Mouse (Mus musculus) layer of hippocampus, adult 9-11 months (tissue): Measurements from ENCODE around the gene Wee1.
"Not testable (repeated sequence)": the region's sequence is repeated elsewhere in the genome, so short reads cannot be mapped to it uniquely, and the experiment has no call there.

Experiments used
- DNase-seq: peaks from one replicate; pipeline ENCODE4 v3.0.0; 2022

The Wee1 gene

DNA sequence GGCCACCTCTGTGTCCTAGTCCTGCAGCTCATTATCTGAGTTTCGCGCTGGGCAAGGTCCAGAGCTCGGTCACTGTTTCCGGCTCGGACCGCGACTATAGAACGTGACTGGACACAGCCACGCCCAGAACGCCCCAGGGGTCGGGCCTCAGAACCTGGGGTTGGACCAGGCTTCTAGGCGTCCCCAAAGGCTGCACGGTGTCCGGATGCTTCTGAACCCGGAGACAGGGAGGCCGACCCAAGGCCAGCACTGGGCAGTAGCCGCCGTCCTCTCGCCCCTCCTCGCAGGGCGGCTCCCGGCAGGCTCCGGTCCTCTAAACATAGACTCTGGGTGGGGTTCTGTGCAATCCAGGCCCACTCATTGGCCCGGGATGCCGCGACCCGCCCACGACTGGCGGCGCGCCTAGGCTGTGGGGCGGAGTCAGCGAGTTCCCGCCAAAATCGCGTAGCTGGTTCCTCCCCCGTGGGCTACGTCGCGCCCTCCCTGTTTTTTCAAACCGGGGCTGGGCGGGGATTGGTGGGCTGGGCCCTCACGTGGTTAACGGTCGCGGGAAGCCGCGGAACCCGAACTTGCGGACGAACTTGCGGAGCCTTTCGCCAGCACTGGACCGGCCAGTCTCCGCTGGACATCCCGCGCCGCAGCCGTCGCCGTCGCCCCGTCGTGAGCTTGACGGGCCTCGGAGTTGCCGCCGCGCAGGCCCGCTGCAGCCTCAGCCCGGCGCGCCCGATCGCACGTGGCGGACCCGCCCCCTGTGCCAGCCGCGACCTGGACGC lies at the start of gene Wee1:
Gene Wee1, plus strand, starts transcription at position 531 of the 773 bp plus-strand sequence.
- peak; percentile 98 for DNase-seq

DNA sequence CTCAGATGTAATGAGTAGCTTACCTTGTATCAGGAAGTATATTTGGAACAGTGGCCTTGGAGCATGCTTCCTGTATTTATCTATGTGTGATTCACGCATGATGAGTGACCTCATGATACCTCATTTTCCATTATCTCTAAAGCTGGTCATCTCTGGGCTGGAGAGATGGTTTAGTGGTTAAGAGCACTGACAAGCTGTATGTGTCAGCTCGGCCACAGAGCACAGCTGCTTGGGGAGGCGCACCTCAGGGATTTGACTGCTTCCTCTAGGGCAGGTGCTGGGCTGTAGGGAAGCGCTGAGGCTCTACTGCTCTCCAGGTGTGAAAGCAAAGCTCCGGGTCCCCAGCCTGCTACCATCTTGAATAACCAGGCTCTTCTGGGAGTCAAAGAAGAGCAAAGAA lies 43.7 kb upstream of the Wee1 start:
- no peak for DNase-seq

DNA sequence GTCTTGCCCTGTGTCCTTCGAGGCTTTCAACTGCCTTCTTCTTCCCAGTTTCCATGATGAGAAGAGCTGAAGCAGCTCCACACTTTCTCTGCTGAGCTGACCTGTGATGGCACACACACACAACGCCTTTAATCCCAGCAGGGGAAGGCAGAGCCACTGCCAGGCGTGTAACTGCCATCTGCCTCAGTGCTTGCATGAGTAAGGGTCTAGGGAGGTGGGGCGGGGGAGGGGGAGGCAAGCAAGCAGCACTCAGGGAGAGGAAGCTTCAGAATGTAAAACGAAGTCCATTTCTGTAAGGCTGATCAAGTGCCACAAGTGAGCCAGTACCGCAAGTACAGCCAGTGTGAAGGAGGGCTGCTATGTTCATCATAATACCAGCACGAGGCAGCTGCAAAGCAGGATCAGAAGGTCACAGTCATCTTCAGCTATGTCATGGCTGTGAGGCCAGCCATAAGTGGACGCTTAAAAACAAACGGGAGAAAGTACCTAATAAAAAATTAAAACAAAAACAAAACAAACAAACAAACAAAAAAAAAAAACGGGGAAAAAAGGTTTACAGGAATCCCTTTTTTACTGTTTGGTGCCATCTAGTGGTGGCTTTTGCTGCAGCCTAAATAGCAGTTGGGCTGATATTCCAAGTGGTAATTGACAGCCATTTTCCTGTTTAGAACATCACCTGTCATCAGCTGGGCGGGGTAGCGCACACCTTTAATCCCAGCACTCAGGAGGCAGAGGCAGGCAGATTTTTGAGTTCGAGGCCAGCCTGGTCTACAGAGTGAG lies 38.3 kb upstream of the Wee1 start:
- DNase-seq: peak; percentile 20

DNA sequence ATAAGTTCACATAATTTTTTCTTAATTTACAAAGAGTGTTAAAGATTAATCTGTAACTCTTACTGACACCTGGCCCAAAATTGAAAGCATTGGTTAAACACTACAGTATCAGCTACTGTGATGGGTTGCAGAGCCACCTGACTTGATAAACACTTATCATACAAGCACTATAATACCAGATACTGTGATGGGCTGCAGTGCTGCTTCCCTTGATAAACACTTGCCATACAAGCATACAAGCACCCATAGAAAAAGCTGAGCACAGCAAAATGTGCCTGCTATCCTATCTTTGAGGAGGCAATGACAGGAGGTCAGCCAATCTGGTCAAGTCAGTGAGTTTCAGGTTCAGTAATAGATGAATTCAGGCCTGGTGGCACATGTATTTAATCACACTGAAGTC lies 36.6 kb upstream of the Wee1 start:
- no peak for DNase-seq

DNA sequence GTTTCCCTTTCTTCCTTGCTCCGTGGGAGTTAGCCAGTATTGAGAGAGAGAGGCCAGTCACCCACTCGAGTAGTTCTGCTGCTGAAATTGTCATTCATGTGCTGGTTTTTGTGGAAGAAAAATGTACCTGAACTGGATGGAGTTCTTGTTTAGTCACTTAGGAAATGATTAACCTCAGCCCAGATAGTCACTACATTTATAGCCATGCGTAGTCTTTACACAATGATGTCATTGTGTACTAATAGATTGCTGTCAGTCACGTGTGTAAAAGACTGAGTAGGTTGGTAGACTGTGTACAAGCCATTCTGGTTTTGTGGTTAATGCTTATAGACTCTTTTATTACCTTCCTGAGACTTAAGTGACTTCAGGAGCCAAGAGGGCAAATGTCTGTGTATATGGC lies 33.9 kb upstream of the Wee1 start:
- DNase-seq: no peak

DNA sequence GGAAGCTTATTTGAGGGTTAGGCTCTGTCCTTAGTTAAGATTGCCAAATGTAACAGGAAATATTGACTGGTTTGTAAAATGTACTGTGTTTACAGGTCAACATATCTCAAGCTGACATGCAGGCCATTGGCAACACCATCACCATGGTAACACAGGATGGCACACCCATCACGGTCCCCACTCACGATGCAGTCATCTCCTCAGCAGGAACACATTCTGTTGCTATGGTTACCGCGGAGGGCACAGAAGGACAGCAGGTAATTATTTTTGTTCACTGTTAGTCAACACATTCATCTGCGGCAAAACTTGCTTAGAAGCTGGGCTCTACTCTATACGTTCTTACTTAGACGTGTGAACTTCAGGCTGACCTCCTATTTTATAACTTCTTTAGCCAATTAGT lies 30.2 kb upstream of the Wee1 start:
- peak; percentile 46 for DNase-seq

DNA sequence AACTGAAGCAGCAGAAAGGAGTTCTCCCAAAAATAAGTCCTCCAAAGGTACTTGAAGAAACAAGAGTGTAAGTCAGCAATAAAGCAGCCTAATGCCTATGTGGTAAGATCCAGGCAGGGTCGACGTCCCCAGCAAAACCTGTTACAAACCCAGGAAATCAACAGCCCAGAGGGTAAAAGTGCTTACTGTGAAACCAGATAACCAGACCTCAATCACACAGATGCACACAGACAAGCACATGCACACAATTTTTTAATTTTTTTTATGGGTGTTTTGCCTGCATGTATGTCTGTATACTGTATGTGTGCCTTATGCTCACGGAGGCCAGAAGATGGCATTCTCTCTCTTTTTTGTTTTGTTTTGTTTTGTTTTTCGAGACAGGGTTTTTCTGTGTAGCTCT lies 25.5 kb upstream of the Wee1 start:
- DNase-seq: no peak

DNA sequence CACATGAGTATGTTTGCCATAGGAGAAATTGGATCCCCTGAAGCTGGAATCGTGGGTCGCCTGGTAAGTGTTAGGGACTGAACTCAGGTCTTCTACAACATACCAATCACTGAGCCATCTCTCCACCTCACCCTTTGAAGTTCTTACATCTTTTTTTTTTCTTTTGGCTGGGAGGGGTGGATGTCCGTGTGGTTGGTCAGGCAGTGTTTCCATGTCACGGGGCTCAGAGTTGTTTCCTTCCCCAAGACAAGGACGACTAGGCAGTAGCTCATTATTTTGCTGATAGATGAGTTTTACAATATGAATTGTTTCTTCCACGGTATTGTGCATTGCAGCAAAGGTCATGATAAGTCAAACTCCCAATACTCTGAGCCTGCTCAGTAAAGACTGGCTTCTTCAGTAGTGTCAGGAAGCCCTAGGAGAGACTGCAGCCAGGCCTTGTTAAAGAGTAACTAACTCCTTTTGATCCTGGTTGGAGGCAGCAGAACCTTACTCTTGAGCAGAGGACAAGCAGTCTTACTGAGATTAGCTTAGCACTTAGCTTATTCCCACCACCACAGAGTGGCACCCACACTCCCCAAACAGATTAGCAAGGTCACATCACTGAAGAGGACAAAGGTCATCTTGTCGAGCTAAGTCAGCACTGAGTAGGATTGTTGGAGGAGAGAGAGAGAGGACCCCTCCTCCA lies 24.6 kb upstream of the Wee1 start:
- no peak for DNase-seq

DNA sequence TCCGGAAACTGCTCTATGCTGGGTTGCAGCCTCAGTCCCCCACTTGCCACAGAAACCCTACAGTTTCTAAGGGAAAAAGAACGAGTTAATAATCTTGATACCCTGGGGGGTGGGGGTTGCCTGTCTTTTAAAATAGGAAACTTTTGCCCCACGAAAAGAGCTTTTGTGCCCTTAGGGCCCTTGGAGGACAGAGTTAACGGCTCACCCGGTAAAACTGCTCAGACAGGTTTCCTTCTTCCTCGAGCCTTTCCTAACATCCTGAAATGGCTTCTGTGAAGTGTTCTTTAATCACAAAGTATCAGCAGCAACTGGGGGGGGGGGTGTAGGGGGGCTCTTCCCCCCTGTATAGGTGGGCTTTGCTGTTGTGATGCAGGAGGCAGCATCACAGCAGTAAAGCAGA lies 21.0 kb upstream of the Wee1 start:
- DNase-seq: no peak

DNA sequence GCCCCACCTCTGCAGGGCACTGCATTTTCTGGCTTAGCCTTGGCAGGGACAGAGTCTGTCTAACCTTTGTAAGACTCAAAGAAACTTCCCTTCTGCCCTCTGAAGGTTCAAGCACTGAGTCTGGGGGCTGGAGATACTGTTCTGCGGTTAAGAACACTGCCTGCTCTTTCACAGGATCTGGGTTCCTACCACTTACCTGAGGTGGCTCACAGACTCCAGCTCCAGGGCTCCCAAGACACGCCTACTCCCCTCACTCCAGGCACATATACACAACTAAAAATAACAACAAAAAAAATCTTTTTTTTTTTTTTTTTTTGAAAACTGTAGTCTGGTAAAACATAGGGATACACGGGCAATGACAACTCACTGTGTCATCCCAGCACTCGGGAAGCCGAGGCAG lies 20.6 kb upstream of the Wee1 start:
- DNase-seq: no peak

DNA sequence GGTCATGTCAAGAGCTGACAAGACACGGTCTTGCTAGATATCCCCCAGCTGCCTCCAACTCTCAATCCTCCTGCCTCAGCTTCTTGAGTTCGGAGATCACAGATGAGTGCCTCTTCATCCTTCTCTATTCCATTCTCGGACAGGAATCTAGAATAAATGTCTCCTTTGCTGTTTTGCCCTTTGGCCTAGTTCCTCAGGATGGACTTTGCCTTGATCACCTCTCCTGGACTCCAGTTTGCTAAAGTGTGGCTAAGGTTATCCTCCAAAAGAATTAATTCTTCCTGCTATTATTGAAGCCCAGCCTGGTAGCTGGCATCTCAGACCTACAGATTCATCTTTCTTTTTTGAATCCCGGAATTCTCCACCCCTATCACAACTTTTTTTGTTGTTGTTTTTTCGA lies 16.8 kb upstream of the Wee1 start:
- DNase-seq: no peak

DNA sequence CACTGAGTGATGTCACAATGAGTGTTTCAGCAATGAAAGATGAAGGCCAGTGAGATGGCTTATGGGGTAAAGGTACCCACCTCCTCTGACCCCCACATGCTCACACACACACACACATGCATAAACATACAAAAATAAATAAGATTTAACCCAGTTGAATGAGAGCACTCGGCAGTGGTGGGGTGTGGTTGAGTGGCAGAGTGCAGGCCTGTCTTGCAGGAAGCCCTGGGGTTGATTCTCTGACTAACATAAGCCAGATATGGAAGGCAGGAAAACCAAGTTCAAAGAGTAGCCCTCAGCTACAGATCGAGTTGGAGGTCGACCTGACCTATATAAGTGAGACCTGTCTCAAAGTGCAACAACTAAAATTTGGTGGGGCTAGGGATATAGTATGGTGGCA lies 15.2 kb upstream of the Wee1 start:
- no peak for DNase-seq

DNA sequence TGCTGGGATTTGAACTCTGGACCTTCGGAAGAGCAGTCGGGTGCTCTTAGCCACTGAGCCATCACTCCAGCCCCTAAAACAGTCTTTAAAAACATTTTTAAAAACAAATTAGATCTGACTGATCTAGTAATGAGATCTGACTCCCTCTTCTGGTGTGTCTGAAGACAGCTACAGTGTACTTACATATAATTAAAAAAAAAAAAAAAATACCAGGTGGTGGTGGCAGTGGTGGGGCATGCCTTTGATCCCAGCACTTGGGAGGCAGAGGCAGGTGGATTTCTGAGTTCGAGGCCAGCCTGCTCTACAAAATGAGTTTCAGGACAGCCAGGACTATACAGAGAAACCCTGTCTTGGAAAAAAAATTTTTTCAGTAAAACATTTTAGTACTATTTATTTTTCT lies 13.3 kb upstream of the Wee1 start:
- not testable (repeated sequence) for DNase-seq

DNA sequence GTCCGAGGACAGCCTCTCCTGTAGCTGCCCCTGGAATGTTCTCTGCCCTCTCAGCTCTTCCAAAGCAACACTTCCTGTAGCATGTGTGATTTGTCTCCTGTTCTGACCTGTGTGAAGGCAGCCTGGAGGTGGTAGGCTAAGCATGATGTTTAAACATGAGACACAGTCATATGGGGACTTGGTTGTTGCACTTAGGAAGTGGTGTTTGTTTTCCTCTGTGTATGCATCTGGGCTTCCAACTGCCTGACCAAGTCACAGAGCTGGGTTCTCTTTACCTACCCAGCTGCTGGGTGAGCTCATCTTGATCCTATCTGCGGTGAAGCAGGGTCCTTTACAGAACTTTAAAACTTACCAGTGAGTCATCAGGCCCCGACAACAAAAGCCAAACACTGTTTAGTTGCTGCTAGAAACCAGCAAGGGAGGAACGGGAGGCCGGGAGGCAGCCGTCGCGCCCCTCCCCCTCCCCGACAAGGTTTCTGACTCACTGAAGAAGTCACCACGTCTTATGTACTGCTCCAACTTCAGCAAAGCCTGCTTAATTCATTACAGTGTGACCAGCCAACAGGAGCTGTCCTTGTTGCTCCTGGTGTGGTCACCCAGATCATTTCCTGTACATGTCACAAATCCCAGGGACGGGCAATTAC lies 12.8 kb upstream of the Wee1 start:
- DNase-seq: no peak

DNA sequence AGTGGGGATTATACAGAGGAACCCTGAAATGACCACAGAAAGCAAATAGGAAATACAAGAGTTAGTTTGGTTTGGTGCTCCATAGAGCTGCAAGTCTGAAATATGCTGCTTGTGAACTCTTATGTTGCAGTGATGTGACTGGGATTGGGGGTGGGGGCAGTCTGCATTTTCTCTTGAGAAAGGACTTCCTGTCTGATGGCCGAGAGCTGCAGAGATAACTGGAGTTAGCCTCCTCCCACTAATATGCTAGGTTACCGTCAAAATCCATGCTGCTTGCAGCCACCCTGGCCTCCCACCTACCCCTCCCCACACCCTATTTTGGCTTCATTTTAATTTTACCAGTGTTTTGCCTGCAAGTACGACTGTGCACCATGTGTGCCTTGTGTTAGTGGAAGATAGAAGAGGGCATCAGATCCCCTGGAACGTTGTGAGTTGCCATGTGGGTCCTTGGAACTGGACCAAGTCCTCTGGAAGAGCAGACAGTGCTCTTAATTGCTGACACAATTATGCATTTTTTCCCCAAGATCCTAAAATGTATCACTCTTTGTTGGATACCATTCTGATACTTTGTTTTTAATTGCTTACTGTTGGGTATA lies 11.7 kb upstream of the Wee1 start:
- peak; percentile 78 for DNase-seq

DNA sequence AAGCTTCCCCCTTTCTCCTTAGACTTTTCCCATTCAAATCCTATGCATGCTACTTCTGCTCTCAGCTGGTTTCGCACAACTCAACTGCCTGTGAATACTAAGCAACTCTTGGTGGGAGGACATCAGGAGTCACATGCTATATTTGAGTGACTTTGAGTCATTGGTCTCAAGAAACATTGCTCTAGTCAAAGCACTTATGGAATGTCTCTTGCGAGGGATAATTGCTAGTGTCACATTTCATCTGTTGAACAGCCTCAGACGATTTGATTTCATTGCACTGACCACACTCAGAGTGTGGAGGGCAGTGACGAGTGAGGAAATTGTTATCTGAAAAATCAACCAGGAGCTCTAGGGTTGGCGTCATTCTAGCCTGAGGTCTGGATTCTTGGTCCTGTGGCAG lies 7.1 kb upstream of the Wee1 start:
- no peak for DNase-seq

DNA sequence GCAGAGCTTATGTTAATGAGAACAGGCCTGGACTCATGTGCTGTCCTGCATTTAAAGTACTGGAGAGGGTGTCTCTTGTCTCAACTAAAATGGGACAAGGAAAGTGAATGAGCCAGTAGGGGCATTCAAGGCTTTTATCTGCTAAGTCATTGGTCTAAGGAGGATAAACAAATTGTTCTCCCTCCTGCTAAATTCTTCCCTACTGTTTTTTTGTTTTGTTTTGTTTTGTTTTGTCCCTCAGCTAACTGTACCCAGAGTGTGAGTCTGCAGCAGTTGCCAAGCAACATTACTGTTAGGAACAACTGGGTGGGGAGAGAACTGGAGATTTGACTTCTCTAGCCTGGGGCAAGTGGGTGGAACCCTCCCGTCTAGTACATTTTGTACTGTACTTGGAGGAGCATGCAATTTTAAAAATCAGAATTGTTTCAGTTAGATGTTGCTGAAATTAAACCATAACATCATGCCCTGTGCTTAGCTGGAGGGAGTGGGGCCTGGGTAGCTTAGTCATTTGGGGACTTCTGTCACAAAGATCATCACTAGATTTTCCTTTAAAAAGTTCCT lies 5.0 kb upstream of the Wee1 start:
- DNase-seq: no peak

DNA sequence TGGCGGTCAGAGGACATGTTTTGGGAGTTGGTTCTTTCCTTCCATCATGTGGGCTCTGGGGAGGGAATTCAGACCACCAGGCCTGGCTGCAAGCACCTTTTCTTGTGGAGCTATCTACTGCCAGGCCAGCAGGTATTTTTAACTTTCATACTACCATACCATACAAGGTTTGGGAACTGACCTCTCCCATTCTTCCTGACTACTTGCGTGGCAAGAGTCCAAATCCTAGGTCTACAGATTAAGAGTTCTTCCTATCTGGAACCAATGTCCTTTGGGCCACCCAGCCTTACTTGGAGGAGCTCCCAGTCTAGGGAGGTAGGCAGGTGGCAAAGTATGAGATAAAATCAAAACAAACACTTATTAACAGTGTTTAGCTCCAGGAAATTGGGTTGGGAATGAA lies 3.4 kb upstream of the Wee1 start:
- DNase-seq: no peak

DNA sequence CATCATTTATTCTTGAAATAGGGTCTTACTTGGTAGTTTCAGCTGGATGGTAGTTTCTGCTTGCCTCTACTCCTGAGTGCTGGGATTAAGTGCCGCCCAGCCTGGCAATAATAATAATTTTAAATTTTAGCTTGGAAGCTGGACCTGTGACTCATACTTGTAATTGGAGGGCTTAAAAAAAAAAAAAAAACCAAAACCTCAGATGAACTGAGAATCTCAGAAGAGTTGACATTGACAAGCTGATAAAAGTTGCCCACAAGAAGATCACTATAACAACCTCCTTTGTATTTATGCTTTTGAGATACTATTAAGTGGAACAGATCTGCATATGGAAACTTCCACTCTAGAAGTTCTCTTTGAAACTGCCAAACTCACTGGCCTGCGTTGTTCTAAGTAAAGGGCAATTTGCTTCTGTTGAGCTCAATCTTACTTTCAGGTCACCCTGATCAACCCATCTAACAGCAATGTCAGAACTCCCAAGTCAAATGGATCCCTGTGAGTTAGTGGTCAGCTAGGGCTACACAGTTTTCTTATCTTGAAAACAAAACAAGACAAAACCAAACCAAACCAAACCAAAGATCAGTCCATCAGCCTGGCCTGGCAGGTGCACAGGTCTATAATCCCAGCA lies 1.6 kb upstream of the Wee1 start:
- DNase-seq: no peak

DNA sequence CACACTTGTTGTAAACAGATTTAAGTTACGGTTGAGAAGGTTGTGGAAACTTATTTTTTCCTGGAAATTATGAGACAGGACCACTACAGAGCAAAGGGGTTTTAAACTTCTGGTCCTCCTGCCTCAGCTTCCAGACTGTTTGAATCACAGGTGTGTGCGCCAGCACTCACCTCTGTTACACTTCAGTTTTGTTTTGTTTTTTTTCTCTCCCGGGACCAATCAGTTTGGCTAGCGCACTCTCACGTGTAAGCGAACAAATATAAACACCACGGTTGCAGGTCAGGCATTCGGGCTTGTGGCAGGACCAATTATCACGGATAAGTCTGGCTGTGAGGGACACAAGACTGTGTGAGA lies 707 bp upstream of the Wee1 start:
- no peak for DNase-seq

DNA sequence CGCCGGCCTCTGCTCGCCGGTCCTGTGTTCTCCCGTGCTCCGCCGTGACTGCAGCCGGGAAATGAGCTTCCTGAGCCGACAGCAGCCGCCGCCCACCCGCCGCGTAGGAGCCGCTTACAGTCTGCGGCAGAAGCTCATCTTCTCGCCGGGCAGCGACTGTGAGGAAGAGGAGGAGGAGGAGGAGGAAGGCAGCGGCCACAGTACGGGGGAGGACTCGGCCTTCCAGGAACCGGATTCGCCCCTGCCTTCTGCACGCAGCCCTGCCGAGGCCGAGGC lies 381 bp downstream of the Wee1 start:
- DNase-seq: peak; percentile 56

DNA sequence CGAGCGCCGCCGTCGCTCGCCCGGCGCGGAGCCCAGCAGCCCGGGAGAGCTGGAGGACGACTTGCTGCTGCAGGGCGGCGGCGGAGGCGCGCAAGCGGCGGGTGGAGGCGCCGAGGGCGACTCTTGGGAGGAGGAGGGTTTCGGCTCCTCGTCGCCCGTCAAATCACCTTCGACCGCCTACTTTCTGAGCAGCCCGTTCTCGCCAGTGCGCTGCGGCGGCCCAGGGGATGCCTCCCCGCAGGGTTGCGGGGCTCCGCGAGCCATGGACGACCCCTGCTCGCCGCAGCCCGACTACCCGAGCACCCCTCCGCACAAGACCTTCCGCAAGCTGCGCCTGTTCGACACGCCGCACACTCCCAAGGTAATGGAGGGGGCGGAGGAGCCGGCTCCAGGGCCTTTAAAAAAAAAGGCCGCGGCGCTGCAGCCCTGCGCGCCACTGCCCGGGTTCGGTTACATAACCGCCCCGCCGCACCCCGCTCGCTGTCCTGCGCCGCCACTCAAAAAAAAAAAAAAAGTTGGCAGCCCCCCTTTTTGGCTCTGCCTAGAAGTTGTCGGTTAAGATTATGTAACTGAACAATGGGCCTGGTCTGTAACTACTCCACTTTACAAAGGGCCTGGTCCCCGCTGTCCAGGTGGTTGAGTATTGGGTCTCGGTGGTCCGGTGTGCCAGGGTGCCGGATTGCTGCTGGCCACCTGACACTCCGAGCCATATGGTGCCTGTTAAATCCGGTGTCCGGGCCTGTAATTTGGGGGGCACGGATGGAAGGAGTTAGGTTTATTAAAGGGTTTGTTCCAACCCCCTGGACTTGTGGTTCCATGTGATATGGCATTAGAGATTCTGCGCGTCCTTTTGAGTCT lies 948 bp downstream of the Wee1 start:
- peak; percentile 35 for DNase-seq
